Mouse (Mus musculus) embryonic facial prominence, embryonic 11.5 days (tissue): Measurements from ENCODE around the gene Stum. TPM values are rescaled to one million over a fixed set of nuclear protein-coding genes. Genes with fewer than 3 reads are reported as not detected.
"Not testable (repeated sequence)": the region's sequence is repeated elsewhere in the genome, so short reads cannot be mapped to it uniquely, and the experiment has no call there.

ENCODE experiments used
- ATAC-seq: fragments of 200-750 bp; cut with Nextera tagmentation; replicated peaks from 2 replicates; pipeline ENCODE4 v1.8.0; 2017; ENCODE audit warnings: low read depth; ENCODE audit not compliant: insufficient number of reproducible peaks, low FRiP score, low TSS enrichment
- DNase-seq: peaks from one replicate; pipeline ENCODE4 v3.0.0-alpha.2; 2015; ENCODE audit warnings: low spot score
- H3K27ac ChIP-seq: fragments of 300-500 bp; sonication (generic); replicated peaks from 2 replicates; pipeline ENCODE4 v1.5.1; 2014; ENCODE audit warnings: mild to moderate bottlenecking, low read depth, low read length, control low read depth
- H3K27me3 ChIP-seq: fragments of 300-500 bp; sonication (generic); 2 replicates; pipeline ENCODE4 v1.6.1; 2014; ENCODE audit warnings: mild to moderate bottlenecking, low read length, moderate library complexity, mixed read lengths; ENCODE audit not compliant: control insufficient read depth, insufficient read depth
- H3K36me3 ChIP-seq: fragments of 300-500 bp; sonication (generic); replicated peaks from 2 replicates; pipeline ENCODE4 v1.6.1; 2014; ENCODE audit warnings: low read depth, mild to moderate bottlenecking, low read length, moderate library complexity, mixed read lengths; ENCODE audit not compliant: control insufficient read depth, insufficient read depth
- H3K4me1 ChIP-seq: fragments of 300-500 bp; sonication (generic); 2 replicates; pipeline ENCODE4 v1.6.1; 2014; ENCODE audit warnings: low read length, mixed read lengths; ENCODE audit not compliant: control insufficient read depth, insufficient read depth
- H3K4me2 ChIP-seq: fragments of 300-500 bp; sonication (generic); 2 replicates; pipeline ENCODE4 v1.6.1; 2014; ENCODE audit warnings: low read depth, mild to moderate bottlenecking, control low read depth, low read length, moderate library complexity
- H3K4me3 ChIP-seq: fragments of 300-500 bp; sonication (generic); 2 replicates; pipeline ENCODE4 v1.5.1; 2014; ENCODE audit warnings: low read depth, low read length, control low read depth
- H3K9ac ChIP-seq: fragments of 300-500 bp; sonication (generic); replicated peaks from 2 replicates; pipeline ENCODE4 v1.6.1; 2014; ENCODE audit warnings: mild to moderate bottlenecking, control low read depth, low read length
- H3K9me3 ChIP-seq: fragments of 300-500 bp; sonication (generic); replicated peaks from 2 replicates; pipeline ENCODE4 v1.6.1; 2016; ENCODE audit warnings: mild to moderate bottlenecking, low read length, inconsistent platforms, mixed read lengths; ENCODE audit not compliant: control insufficient read depth
- WGBS: fragments of 180-500 bp; shearing (Covaris S2); extraction: QIAGEN DNeasy Blood & Tissue Kit; methylation state at CpG from one replicate; pipeline ENCODE4 v1.1.7; 2014; 5-methylcytosine and 5-hydroxymethylcytosine counted together
- polyA plus RNA-seq: library from polyadenylated mRNA; unstranded; fragments of >200 nt; fragmentation: Nextera tagmentation; extraction: Ambion mirVana; gene quantifications from 2 replicates; pipeline ENCODE4 v1.2.1, GENCODE M21; 2014

The Stum gene
- polyA plus RNA-seq, 1 experiment from 2014 or later = 1.3 TPM

DNA sequence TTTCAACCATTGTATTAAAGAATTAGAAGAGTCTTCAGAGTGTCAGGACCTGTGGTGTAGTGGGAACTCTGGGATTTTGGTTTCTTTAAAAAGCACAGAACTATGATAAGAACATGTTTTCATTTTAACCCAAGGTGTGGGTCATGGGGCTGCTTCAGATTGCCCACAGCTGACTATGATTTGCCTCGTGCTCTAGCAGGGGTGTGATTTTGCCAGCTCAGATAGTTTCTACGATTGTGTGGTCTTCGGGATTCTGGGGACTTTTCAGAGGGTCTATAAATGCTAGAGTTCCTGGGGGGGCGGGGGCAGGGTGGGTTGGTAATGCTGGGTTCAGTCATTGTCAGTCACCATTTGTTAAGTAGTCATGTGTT, 91.7 kb downstream of the Stum start:
- Histone ChIP-seq H3K4me2 (no peak overlapping the region), H3K4me1 (0 out of 2 replicates have a peak, but pooled peaks cover 3% of the 10 kb centered on the region), H3K4me3 (no peak overlapping the region), H3K9me3 (no peaks in the 10 kb centered on the region), H3K27ac (no peak overlapping the region), H3K9ac (no peak overlapping the region), H3K27me3 (no peaks in the 10 kb centered on the region), H3K36me3 (no peaks in the 10 kb centered on the region)
- ATAC-seq (no peak), DNase-seq (no peak)
- WGBS = 85% methylated on average over 4 of the region's 4 CpGs

DNA sequence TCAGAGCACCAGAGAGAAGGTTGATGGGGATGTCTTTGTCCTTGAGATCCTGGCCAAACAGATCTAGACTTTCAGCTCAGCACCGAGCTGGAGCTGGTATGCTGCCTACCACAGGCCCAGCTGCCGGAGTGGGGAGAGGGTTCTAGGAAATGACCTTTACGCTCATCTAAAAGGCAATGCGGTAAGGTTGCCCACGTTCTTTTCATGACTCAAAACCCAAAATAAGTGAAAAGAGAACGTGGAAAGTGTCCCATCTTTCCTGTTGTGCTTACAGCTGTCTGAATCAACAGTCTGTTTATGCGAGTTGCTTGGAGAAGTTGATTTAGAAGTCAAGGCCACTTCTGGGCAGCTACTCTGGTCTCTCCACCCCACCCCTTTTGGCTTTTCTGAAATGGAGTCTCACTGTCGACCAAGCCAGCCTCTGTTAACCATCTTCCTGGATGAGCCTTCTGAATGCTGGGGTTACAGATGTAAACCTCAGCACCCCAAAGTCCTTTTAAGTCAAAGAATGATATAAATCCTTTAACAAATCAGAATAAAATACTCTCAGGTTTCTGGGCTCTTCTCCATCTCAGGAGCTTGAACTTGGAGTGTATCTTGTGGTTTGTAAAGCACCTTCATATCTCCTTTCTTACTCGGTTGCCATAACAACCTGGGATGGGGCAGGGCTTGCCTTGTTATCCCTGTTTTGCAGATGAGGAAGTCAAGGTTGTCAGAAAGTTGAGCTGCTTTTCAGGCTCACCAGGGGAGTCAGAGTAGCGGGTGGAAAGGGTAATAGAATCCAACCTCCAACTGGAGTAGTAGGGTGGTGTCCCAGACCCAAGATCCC, 92.3 kb downstream of the Stum start:
- Histone ChIP-seq H3K9ac (no peak overlapping the region), H3K27me3 (no peaks in the 10 kb centered on the region), H3K4me2 (no peak overlapping the region), H3K36me3 (no peaks in the 10 kb centered on the region), H3K4me3 (no peak overlapping the region), H3K9me3 (no peaks in the 10 kb centered on the region), H3K27ac (no peak overlapping the region), H3K4me1 (0 out of 2 replicates have a peak, but pooled peaks cover 3% of the 10 kb centered on the region)
- WGBS = 80% methylated on average over 10 of the region's 10 CpGs
- no peak for DNase-seq
- no peak for ATAC-seq

DNA sequence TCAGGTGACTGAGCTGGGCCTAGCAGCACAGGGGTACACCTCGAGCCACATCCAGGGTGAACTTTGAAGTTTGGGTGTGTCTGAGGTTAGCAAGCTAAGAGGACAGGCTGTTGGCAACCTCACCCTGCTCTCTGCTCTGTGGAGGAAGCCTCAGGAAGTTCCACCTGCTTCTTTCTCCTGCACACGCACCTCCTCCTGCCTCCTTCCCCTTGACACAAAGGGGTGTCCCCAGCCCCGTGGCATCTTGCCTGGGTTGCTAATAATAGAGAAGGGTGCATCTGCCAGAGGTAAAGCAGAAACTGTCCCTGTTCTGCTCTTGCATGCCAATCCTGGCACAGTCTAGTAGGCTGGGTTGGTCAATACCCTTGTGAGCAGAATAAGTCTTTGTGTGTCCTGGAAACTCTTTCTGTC, 93.0 kb downstream of the Stum start:
- WGBS = 72% methylated on average over 3 of the region's 3 CpGs
- H3K4me2 ChIP-seq = no peak overlapping the region
- no peaks in the 10 kb centered on the region for H3K36me3 ChIP-seq
- H3K9me3 ChIP-seq = no peaks in the 10 kb centered on the region
- H3K27me3 ChIP-seq = no peaks in the 10 kb centered on the region
- H3K4me1 ChIP-seq = 0 out of 2 replicates have a peak, but pooled peaks cover 3% of the 10 kb centered on the region
- H3K27ac ChIP-seq = no peak overlapping the region
- DNase-seq = no peak
- H3K4me3 ChIP-seq = no peak overlapping the region
- H3K9ac ChIP-seq = no peak overlapping the region
- no peak for ATAC-seq

DNA sequence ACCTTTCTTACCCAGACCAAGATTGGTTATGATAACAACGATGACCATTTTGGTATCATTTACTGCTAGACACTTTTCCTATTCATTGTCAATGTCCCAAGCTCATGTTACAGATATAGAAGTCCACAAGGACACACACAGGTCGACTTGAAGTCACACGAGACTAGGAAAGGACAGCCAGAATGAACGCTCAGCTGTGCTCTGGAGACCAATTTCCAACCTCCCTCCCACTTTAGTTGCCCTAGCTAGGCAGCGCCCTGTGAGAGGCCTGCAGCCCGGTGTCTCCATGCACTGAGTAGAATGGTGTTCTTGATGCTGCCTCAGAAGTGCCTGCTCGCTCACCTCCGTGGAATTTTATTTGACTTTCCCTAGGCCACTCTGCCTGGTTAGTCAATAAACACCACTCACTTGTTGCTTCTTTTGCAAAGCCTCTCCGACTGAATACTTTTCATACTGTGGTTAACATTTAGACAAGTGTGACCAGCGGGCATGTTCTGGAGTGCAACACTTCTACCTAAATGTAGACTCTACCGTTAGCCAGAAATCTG, 94.0 kb downstream of the Stum start:
- not testable (repeated sequence) for H3K4me3 ChIP-seq, H3K9ac ChIP-seq, H3K27ac ChIP-seq, ATAC-seq, DNase-seq, H3K27me3 ChIP-seq, H3K4me2 ChIP-seq, H3K36me3 ChIP-seq, H3K4me1 ChIP-seq, H3K9me3 ChIP-seq
- 83% methylated on average over 11 of the region's 11 CpGs for WGBS

DNA sequence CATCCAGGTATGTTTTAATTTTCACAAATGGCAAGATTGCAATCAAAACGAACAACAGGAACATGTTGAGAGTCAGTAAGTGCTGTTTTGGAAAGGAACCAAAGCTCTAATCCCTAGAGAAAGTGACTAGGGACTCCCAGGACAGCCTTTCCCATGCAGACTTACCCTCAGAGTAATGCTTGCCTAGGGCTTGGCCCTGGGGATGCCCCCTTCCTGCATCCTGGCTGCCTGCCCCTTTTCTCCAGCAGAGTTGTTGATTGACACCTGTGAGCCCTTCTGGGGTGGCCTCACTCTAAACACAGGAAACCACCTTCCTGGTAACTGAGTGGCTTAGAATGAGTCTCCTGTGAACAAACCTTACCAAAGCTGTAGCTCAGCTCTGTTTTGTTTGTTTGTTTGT, 94.8 kb downstream of the Stum start:
- DNase-seq = no peak
- 30% methylated on average over 1 of the region's 1 CpGs for WGBS
- Histone ChIP-seq H3K9me3 (no peaks in the 10 kb centered on the region), H3K4me1 (0 out of 2 replicates have a peak, but pooled peaks cover 3% of the 10 kb centered on the region), H3K4me3 (no peak overlapping the region), H3K36me3 (no peaks in the 10 kb centered on the region), H3K9ac (no peak overlapping the region), H3K27me3 (no peaks in the 10 kb centered on the region), H3K4me2 (no peak overlapping the region), H3K27ac (no peak overlapping the region)
- ATAC-seq = no peak

DNA sequence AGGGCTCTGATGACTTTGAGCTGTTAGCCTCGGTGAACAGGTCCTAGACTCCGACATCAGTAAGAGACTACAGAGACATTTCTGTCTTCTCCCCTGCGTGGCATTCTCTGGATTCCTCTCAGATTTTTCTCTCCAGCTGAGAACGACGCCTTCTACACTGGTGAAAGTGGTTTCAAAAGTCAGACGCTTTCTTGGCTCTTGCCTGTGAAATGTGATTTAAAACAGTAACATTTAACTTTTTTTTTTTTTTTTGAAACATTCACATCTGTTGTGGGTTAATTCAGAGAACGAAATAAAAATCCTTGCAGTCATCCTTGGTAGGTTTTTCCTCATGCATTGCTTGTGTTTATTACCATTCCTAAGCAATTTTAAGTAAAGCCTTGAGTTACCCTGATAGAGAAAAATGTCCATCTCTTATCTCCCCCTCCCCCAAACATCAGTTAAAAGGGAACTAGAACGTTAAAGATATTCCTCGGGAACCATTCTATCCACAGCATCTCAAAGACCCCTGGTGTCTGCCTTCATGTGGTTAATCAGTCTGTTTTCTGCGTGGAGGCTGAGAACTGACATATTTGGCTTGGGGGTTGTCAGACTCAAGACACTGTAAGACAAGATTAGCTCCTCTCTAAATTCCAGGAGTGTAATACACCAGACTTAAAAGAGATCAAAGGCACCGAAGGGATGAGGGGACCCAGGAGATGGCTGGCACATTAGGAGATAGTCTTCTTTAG, 95.4 kb downstream of the Stum start:
- Histone ChIP-seq H3K36me3 (no peaks in the 10 kb centered on the region), H3K9ac (peak overlapping the region; percentile 1; the same call in 1 of the 2 replicates), H3K27ac (no peak overlapping the region), H3K4me3 (peak overlapping the region; percentile 37; the same call in 1 of the 2 replicates), H3K9me3 (no peaks in the 10 kb centered on the region), H3K27me3 (no peaks in the 10 kb centered on the region), H3K4me2 (peak overlapping the region; percentile 61), H3K4me1 (0 out of 2 replicates have a peak, but pooled peaks cover 3% of the 10 kb centered on the region)
- ATAC-seq = no peak
- DNase-seq = no peak
- 17% methylated on average over 11 of the region's 11 CpGs for WGBS

DNA sequence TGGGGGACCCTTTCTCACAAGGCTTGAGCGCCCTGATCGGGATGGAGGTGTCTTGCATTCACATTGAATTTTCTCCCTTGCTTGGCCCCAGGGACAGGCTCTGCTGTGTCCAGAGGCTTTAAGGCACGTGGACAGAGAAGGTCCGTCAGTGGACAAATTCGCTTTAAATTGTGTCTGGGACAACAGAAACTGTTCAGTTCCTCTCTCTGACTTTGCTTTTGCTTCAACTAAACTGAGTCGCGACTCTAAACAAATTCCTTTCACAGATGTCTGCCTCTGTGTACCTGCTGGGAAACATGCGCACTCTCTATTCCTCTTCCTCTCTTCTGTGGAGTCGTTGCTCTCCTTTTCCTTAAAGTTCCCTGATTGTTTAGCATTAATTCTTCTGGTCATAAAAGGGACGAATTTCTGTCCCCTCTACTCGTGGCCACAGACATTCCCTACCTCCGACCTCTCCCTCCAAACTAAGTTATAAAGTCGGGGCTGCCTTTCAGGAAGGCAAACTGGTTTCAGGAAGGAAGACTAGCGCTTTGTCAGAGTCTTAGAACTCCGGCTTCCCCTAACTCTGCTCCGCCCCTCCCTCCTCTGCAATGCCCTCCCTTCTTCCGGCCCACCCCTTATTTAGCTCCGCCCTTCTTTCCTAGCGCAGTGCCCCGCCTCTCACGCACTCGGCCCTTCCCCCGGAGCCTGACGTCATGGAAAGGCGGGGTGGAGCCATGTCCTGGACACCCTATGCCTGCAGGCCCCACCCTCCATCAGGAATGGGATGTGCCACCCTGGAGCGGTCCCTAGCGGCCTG, 96.2 kb downstream of the Stum start:
- no peak overlapping the region; the same call in 1 of the 2 replicates for H3K27ac ChIP-seq
- no peaks in the 10 kb centered on the region for H3K9me3 ChIP-seq
- peak overlapping the region; percentile 37 for H3K4me3 ChIP-seq
- 2% methylated on average over 27 of the region's 27 CpGs for WGBS
- no peaks in the 10 kb centered on the region for H3K36me3 ChIP-seq
- peak overlapping the region; percentile 61 for H3K4me2 ChIP-seq
- peak; percentile 99 for DNase-seq
- 0 out of 2 replicates have a peak, but pooled peaks cover 3% of the 10 kb centered on the region for H3K4me1 ChIP-seq
- peak overlapping the region; percentile 49 for H3K9ac ChIP-seq
- ATAC-seq = peak; percentile 95
- no peaks in the 10 kb centered on the region for H3K27me3 ChIP-seq
